ENCODE assay signal across 11 mouse cellular contexts in genomic region chr16:50235231-50235630, GRCm38 (mm10).
"Had no signal": no experiment of that assay in that cellular context is flagged by ENCODE, and none has a peak within 500 bp of the region (broad histone marks: within the 10 kb centered on the region; RNA-seq: fewer than 3 reads in every experiment).

No protein-coding gene starts in this region.

- ATAC-seq: midbrain, embryonic 16.5 days had no signal

- H3K27me3 ChIP-seq: limb, embryonic 13.5 days; midbrain, embryonic 12.5 days; neural tube, embryonic 13.5 days had no signal

- H3K9me3 ChIP-seq: limb, embryonic 13.5 days; midbrain, embryonic 12.5 days; neural tube, embryonic 13.5 days had no signal

- H3K27ac ChIP-seq: limb, embryonic 13.5 days; liver, embryonic 14.5 days; midbrain, embryonic 12.5 days; neural tube, embryonic 13.5 days had no signal

- DNase-seq: kidney, adult 11 months; lung, adult 18-20 months; right cerebral cortex, adult 18-20 months; spleen, adult 18-20 months; thymus, adult 2 months; thymus, postnatal 25 days had no signal

- H3K4me2 ChIP-seq: limb, embryonic 13.5 days; midbrain, embryonic 12.5 days; neural tube, embryonic 13.5 days had no signal

- H3K9ac ChIP-seq: limb, embryonic 13.5 days; liver, embryonic 14.5 days; midbrain, embryonic 12.5 days; neural tube, embryonic 13.5 days had no signal

- H3K4me3 ChIP-seq: limb, embryonic 13.5 days; midbrain, embryonic 12.5 days; neural tube, embryonic 13.5 days had no signal

- H3K4me1 ChIP-seq: limb, embryonic 13.5 days; midbrain, embryonic 12.5 days; neural tube, embryonic 13.5 days had no signal
